Mouse (Mus musculus) A20 (cell line): Measurements from ENCODE around the gene Polr2f.
A peak's percentile ranks its signal among the peaks of the same experiment; 100 is the strongest.

ENCODE experiments used
- DNase-seq: peaks from one replicate; pipeline ENCODE4 v3.0.0-alpha.2; 2011; ENCODE audit warnings: low read depth, low spot score

Gene Polr2f

GRCm38 (mm10) chr15:79119491-79119890 is 21.3 kb upstream of the Polr2f start:
- no peak for DNase-seq

GRCm38 (mm10) chr15:79122119-79122518 is 18.7 kb upstream of the Polr2f start:
- no peak for DNase-seq

GRCm38 (mm10) chr15:79122546-79122945 is 18.3 kb upstream of the Polr2f start:
- DNase-seq = no peak

- DNase-seq = no peak
These were observed 17.1 kb upstream of the Polr2f start for GRCm38 (mm10) chr15:79123751-79124150.

- no peak for DNase-seq
These were observed 16.4 kb upstream of the Polr2f start for GRCm38 (mm10) chr15:79124331-79124875.

DNA sequence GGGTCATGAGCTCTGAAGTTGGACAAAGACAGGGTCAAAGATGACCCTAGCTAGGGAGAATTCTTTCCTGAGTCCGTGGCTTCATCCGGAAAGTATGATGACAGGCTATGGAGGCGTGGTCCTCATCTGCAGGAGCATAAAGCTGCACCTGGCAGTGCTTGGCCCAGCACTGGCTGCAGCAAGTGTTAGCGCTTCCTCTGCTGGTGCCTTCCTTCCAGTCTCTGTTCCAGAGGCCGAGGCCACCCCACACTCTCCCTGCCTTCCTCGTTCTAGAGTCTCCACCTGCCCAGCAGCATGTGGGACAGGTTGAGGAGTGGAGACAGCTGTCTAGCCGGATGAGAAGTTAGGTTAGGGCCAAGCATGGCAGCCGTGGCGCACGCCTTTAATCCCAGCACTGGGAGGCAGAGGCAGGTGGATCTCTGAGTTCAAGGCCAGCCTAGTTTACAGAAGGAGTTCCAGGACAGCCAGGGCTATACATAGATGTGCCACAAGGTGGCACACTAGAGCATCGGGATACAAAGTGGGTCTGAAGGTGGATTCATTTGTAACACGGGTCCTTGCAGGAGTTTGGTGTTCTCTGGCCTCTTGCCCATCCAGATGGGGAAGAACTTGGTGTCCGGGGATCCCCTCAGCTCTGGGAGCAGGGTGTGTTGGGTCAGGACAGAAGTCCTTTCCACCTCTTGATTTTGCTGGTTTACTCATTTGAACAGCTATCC is 14.4 kb upstream of the Polr2f start:
- peak; percentile 63 for DNase-seq

- no peak for DNase-seq
These were observed 13.7 kb upstream of the Polr2f start for GRCm38 (mm10) chr15:79127101-79127500.

DNA sequence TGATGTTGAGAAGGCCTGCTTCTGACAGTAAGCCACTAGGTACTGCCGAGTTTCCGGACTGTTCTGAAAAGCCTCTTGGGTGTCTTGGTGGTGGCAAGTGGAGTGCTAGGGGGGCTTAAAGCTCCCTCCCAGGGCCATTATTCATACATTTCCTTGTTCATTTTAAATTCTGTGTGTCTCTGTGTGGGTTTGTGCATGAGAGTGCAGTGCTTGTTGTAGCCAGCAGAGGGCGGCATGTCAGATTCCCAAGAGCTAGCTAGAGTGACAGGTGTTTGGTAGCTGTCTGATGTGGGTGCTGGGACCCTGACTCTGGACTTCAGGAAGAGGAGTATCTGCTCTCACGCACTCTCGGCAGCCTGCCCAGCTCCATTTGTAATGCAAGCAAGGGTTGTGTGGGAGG is 12.6 kb upstream of the Polr2f start:
- DNase-seq = no peak

DNA sequence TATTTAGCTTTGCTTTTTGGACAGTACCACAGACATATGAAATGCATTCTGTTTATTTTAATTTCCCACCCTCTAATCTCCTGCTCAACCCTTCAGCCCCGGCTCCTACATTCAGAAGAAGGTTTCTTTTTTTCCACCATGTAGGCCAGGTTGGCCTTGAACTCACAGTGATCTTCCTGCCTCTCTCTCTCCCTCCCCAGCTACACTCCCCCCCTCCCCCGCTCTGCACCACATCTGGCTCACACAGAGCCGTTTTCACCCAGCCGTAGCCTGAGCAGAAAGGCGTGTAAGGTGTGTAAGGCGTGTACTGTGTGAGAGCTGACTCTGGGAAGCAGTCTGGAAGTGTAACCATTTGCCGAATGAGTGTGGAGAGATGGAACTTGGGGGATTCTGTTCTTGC is 11.5 kb upstream of the Polr2f start:
- no peak for DNase-seq

- DNase-seq = no peak
These were observed 10.0 kb upstream of the Polr2f start for GRCm38 (mm10) chr15:79130782-79131181.

GRCm38 (mm10) chr15:79131442-79131841 is 9.4 kb upstream of the Polr2f start:
- DNase-seq = no peak

GRCm38 (mm10) chr15:79133191-79133661 is 7.6 kb upstream of the Polr2f start:
- DNase-seq = no peak

GRCm38 (mm10) chr15:79134496-79135270 is 6.1 kb upstream of the Polr2f start:
- no peak for DNase-seq

DNA sequence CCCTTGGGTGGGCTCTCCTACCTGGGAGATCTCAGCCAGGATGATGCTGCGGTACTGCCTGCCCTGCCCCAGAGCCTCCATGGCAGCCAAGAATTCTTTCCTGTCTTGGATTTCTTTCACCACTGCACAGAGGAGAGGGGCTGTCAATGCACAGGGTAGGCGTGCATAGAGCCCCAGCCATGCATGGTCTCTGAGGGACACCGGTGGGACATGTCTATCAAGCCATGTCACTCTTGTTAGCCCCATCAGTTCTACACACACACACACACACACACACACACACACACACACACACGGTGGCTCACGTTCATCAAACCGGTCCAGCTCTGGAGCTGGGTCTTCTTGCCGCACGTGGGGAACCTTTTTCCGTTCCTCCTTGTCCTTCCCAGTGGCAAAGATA is 5.5 kb upstream of the Polr2f start:
- DNase-seq = no peak

GRCm38 (mm10) chr15:79135783-79136575 is 4.8 kb upstream of the Polr2f start:
- no peak for DNase-seq

GRCm38 (mm10) chr15:79139640-79140039 is 1.2 kb upstream of the Polr2f start:
- peak; percentile 34 for DNase-seq

- DNase-seq = no peak
These were observed 733 bp downstream of the Polr2f start for GRCm38 (mm10) chr15:79141566-79141917.

- no peak for DNase-seq
These were observed 2.5 kb downstream of the Polr2f start for GRCm38 (mm10) chr15:79143316-79143715.

- DNase-seq = no peak
These were observed 3.2 kb downstream of the Polr2f start for GRCm38 (mm10) chr15:79144021-79144420.

DNA sequence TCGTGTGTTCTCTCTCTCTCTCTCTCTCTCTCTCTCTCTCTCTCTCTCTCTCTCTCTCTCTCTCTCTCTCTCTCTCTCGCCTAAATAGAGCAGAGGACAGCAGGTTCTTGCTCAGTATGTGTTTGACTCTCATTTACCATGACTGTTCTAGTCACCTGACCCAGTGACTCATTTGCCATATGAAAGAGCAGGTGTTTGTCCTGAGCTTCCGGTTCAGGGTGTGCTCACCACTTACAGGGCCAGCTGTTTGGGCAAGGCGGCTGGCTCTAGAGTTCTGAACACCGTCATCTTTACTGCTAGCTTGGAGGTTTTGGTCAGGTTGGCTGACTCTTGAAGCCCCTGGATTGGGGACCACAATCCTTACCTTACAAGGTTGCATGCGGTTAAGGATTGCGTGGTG is 4.7 kb downstream of the Polr2f start:
- DNase-seq = no peak

- peak; percentile 65 for DNase-seq
These were observed 7.7 kb downstream of the Polr2f start for GRCm38 (mm10) chr15:79148533-79148932.

DNA sequence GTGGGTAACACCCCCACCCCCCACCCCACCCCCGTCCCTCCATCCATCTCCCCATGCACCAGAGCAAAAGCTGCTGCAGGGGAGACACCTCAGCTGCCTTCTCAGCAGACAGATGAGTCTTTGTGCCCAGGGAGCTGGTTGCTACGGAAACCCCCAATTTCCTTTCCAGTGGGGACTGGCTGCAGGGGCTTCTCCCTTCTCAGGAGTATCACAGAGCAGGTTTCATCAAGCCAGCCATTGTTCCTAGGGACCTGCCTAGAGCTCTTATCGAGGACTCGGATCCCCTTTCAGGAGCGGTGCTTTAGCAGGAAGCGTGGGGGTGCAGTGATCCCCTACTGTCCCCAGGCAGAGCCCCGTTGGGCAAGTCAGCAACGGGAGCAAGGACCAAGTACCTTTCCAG is 11.1 kb downstream of the Polr2f start:
- no peak for DNase-seq
